Mouse (Mus musculus): ENCODE measurements around the gene Ppox. TPM values are rescaled to one million over a fixed set of nuclear protein-coding genes. Genes with fewer than 3 reads are reported as not detected.

The Ppox gene
- total RNA-seq, 2 experiments from 2014 or later = 13.2 to 14.2 TPM

GRCm38 (mm10) chr1:171287136-171288081, 6.4 kb upstream of the Ppox start, which contains the start of gene Usp21:
TSS of gene Usp21 (minus strand) at chr1:171287991.
- DNase-seq = peak; percentile 91
- intact Hi-C loops (cut with DNase I) = loop anchor here (2.0 kb wide), 1 partner anchor 65 kb away; the partner anchor contains the start of gene Tomm40l

- intact Hi-C loops (cut with DNase I) = loop anchor here (2.0 kb wide), 1 partner anchor 64 kb away; the partner anchor contains the start of gene Tomm40l
- no peak for DNase-seq
These were observed 5.5 kb upstream of the Ppox start for GRCm38 (mm10) chr1:171286517-171286916.

- DNase-seq = no peak
- intact Hi-C loops (cut with DNase I) = no loop called here
These were observed 4.3 kb upstream of the Ppox start for GRCm38 (mm10) chr1:171285096-171285892.

- DNase-seq = peak in 1 of 2 experiments; percentile 2
- intact Hi-C loops (cut with DNase I) = loop anchor here (5.0 kb wide), 1 partner anchor 167 kb away; no protein-coding TSS in a partner anchor
These were observed 3.5 kb upstream of the Ppox start for GRCm38 (mm10) chr1:171284491-171284890.

- intact Hi-C loops (cut with DNase I) = loop anchor here (5.0 kb wide), 1 partner anchor 166 kb away; no protein-coding TSS in a partner anchor
- DNase-seq = peak in 1 of 2 experiments; percentile 2
These were observed 2.5 kb upstream of the Ppox start for GRCm38 (mm10) chr1:171283188-171284160.

- intact Hi-C loops (cut with DNase I) = loop anchor here (5.0 kb wide), 1 partner anchor 165 kb away; no protein-coding TSS in a partner anchor
- peak in 1 of 2 experiments; percentile 8 for DNase-seq
These were observed 1.3 kb upstream of the Ppox start for GRCm38 (mm10) chr1:171282086-171282805.

- intact Hi-C loops (cut with DNase I) = loop anchor here (5.0 kb wide), 1 partner anchor 164 kb away; no protein-coding TSS in a partner anchor
- peak in 1 of 2 experiments; percentile 89 for DNase-seq
These were observed 540 bp upstream of the Ppox start for GRCm38 (mm10) chr1:171281528-171281923.

- peak in 1 of 2 experiments; percentile 7 for DNase-seq
- intact Hi-C loops (cut with DNase I) = loop anchor here (5.0 kb wide), 1 partner anchor 163 kb away; no protein-coding TSS in a partner anchor
These were observed 603 bp downstream of the Ppox start for GRCm38 (mm10) chr1:171280250-171280915.

- DNase-seq = no peak
- intact Hi-C loops (cut with DNase I) = loop anchor here (5.0 kb wide), 1 partner anchor 162 kb away; no protein-coding TSS in a partner anchor
These were observed 1.3 kb downstream of the Ppox start for GRCm38 (mm10) chr1:171279721-171280120.

- peak in 1 of 2 experiments; percentile 0 for DNase-seq
- intact Hi-C loops (cut with DNase I) = no loop called here
These were observed 1.8 kb downstream of the Ppox start for GRCm38 (mm10) chr1:171279012-171279705.

GRCm38 (mm10) chr1:171278436-171278835, 2.5 kb downstream of the Ppox start:
- DNase-seq = no peak

GRCm38 (mm10) chr1:171277736-171278135, 3.2 kb downstream of the Ppox start:
- intact Hi-C loops (cut with DNase I) = no loop called here
- no peak for DNase-seq

More at GRCm38 (mm10) chr1:171278436-171278835, 2.5 kb downstream of the Ppox start:
- intact Hi-C loops (cut with DNase I) = no loop called here

- intact Hi-C loops (cut with DNase I) = no loop called here
- no peak for DNase-seq
These were observed 4.8 kb downstream of the Ppox start for GRCm38 (mm10) chr1:171276110-171276748.

GRCm38 (mm10) chr1:171275144-171275734, 5.7 kb downstream of the Ppox start:
- intact Hi-C loops (cut with DNase I) = no loop called here
- DNase-seq = no peak

GRCm38 (mm10) chr1:171274171-171274570, 6.8 kb downstream of the Ppox start:
- intact Hi-C loops (cut with DNase I) = no loop called here
- no peak for DNase-seq

- intact Hi-C loops (cut with DNase I) = no loop called here
- no peak for DNase-seq
These were observed 8.9 kb downstream of the Ppox start for GRCm38 (mm10) chr1:171272086-171272485.

- no peak for DNase-seq
- intact Hi-C loops (cut with DNase I) = loop anchor here (2.0 kb wide), 1 partner anchor 25 kb away; no protein-coding TSS in a partner anchor
These were observed 9.4 kb downstream of the Ppox start for GRCm38 (mm10) chr1:171271622-171272021.
